Mouse (Mus musculus) C2C12 (cell line): Measurements from ENCODE around the gene Gmds. TPM values are rescaled to one million over a fixed set of nuclear protein-coding genes. Genes with fewer than 3 reads are reported as not detected.

Experiments
- H3K27me3 ChIP-seq: one replicate; pipeline ENCODE4 v1.6.1; 2011; ENCODE audit not compliant: control insufficient read depth, insufficient read depth, insufficient read length
- H3K36me3 ChIP-seq: one replicate; pipeline ENCODE4 v1.6.1; 2011; ENCODE audit not compliant: control insufficient read depth, insufficient read depth
- H3K4me3 ChIP-seq: one replicate; pipeline ENCODE4 v1.5.1; 2011; ENCODE audit warnings: mild to moderate bottlenecking, control low read depth; ENCODE audit not compliant: poor library complexity, insufficient read depth, severe bottlenecking
- H3K79me2 ChIP-seq: one replicate; pipeline ENCODE4 v1.6.1; 2011; ENCODE audit not compliant: control insufficient read depth, insufficient read depth
- H3K79me3 ChIP-seq: one replicate; pipeline ENCODE4 v1.6.1; 2011; ENCODE audit warnings: low read depth, control low read depth
- H3ac ChIP-seq: one replicate; pipeline ENCODE3; 2011; ENCODE audit warnings: low read depth; ENCODE audit not compliant: control insufficient read depth, insufficient read length
- CEBPB ChIP-seq: IDR thresholded peaks from one replicate; pipeline ENCODE4 v1.6.1; 2011; ENCODE audit warnings: low read depth, mild to moderate bottlenecking, control low read depth, moderate library complexity
- CTCF ChIP-seq: IDR thresholded peaks from one replicate; pipeline ENCODE4 v1.5.1; 2011; ENCODE audit not compliant: control insufficient read depth, insufficient read depth, insufficient read length
- FOSL1 ChIP-seq: IDR thresholded peaks from one replicate; pipeline ENCODE4 v1.8.0; 2011; ENCODE audit warnings: mild to moderate bottlenecking, low read length; ENCODE audit not compliant: poor library complexity, insufficient read depth, severe bottlenecking
- MAX ChIP-seq: IDR thresholded peaks from one replicate; pipeline ENCODE4 v1.6.1; 2011; ENCODE audit warnings: mild to moderate bottlenecking, control low read depth
- MYOD1 ChIP-seq: IDR thresholded peaks from one replicate; pipeline ENCODE4 v1.6.1; 2011; ENCODE audit warnings: low read depth; ENCODE audit not compliant: control insufficient read depth, insufficient read length
- MYOG ChIP-seq: IDR thresholded peaks from one replicate; pipeline ENCODE4 v1.6.1; 2011; ENCODE audit not compliant: control insufficient read depth, insufficient read length; ENCODE audit errors: extremely low read depth
- USF1 ChIP-seq: IDR thresholded peaks from one replicate; pipeline ENCODE4 v1.6.1; 2011; ENCODE audit warnings: low read depth, mild to moderate bottlenecking, control low read depth, moderate library complexity
- polyA plus RNA-seq: library from polyadenylated mRNA; unstranded; fragments of >200 nt; fragmentation: generic; extraction: Trizol; gene quantifications from one replicate; pipeline ENCODE4 v1.2.1, GENCODE M21; 2012; ENCODE audit warnings: missing spikeins

The Gmds gene
- polyA plus RNA-seq, 1 experiment, result 21.1 TPM

GRCm38 (mm10) chr13:32034139-32034538, 304.4 kb downstream of the Gmds start:
- Histone ChIP-seq H3K4me3 (no peak overlapping the region), H3K79me2 (no peaks in the 10 kb centered on the region), H3K79me3 (no peaks in the 10 kb centered on the region), H3K27me3 (no peaks in the 10 kb centered on the region), H3K36me3 (no peaks in the 10 kb centered on the region), H3ac (no peak overlapping the region)
- no peak for TF ChIP-seq CTCF
- no peak for TF ChIP-seq FOSL1
- no peak for TF ChIP-seq MYOG

- Histone ChIP-seq H3ac (no peak overlapping the region), H3K79me2 (no peaks in the 10 kb centered on the region), H3K27me3 (no peaks in the 10 kb centered on the region), H3K36me3 (no peaks in the 10 kb centered on the region), H3K4me3 (no peak overlapping the region), H3K79me3 (no peaks in the 10 kb centered on the region)
- no peak for TF ChIP-seq CEBPB
- no peak for TF ChIP-seq FOSL1
- no peak for TF ChIP-seq CTCF
- TF ChIP-seq USF1, result no peak
- TF ChIP-seq MYOD1, result no peak
- no peak for TF ChIP-seq MYOG
- no peak for TF ChIP-seq MAX
Observed at GRCm38 (mm10) chr13:32026226-32026975, 312.1 kb downstream of the Gmds start.

- H3K27me3 ChIP-seq, result no peaks in the 10 kb centered on the region
- H3K36me3 ChIP-seq, result no peaks in the 10 kb centered on the region
- H3ac ChIP-seq, result no peak overlapping the region
- TF ChIP-seq FOSL1, result no peak
- no peaks in the 10 kb centered on the region for H3K79me3 ChIP-seq
- no peaks in the 10 kb centered on the region for H3K79me2 ChIP-seq
- no peak overlapping the region for H3K4me3 ChIP-seq
Observed at GRCm38 (mm10) chr13:32024822-32025221, 313.7 kb downstream of the Gmds start.

- Histone ChIP-seq H3ac (no peak overlapping the region), H3K36me3 (no peaks in the 10 kb centered on the region), H3K79me3 (no peaks in the 10 kb centered on the region), H3K79me2 (no peaks in the 10 kb centered on the region), H3K4me3 (no peak overlapping the region), H3K27me3 (no peaks in the 10 kb centered on the region)
- no peak for TF ChIP-seq MYOD1
- no peak for TF ChIP-seq USF1
Observed at GRCm38 (mm10) chr13:32020455-32021249, 317.9 kb downstream of the Gmds start.

GRCm38 (mm10) chr13:32019256-32019620, 319.3 kb downstream of the Gmds start:
- Histone ChIP-seq H3K4me3 (no peak overlapping the region), H3K36me3 (no peaks in the 10 kb centered on the region), H3K79me3 (no peaks in the 10 kb centered on the region), H3K27me3 (no peaks in the 10 kb centered on the region), H3ac (no peak overlapping the region), H3K79me2 (no peaks in the 10 kb centered on the region)
- TF ChIP-seq MYOD1, result no peak
- no peak for TF ChIP-seq MAX
- no peak for TF ChIP-seq FOSL1
- no peak for TF ChIP-seq MYOG
- no peak for TF ChIP-seq CEBPB
- TF ChIP-seq CTCF, result no peak
- no peak for TF ChIP-seq USF1

- Histone ChIP-seq H3K4me3 (no peak overlapping the region), H3ac (no peak overlapping the region), H3K79me2 (no peaks in the 10 kb centered on the region), H3K36me3 (no peaks in the 10 kb centered on the region), H3K79me3 (no peaks in the 10 kb centered on the region), H3K27me3 (no peaks in the 10 kb centered on the region)
- TF ChIP-seq USF1 (no peak), FOSL1 (no peak), MYOD1 (no peak), MAX (no peak), CTCF (no peak), MYOG (no peak), CEBPB (no peak)
Observed at GRCm38 (mm10) chr13:32018518-32019255, 319.9 kb downstream of the Gmds start.
